Mouse (Mus musculus): ENCODE results near the gene Klf1.

- peak; percentile 61 for TF ChIP-seq CTCF (IDR thresholded peaks at IDR 0.05; ENCODE audit: borderline replicate concordance, extremely low read depth, insufficient read depth, insufficient read length)
- no peak for TF ChIP-seq POLR2A (IDR thresholded peaks at IDR 0.05; ENCODE audit: borderline replicate concordance, extremely low read depth, insufficient read depth, insufficient read length, poor library complexity, severe bottlenecking)
These were observed 44.2 kb downstream of the Klf1 start for GRCm38 (mm10) chr8:84945633-84946527.

Data from brain, embryonic 14.5 days (tissue).